Mouse (Mus musculus): ENCODE results near the gene Faiml. TPM values are rescaled to one million over a fixed set of nuclear protein-coding genes. Genes with fewer than 3 reads are reported as not detected.

The Faiml gene
- polyA plus RNA-seq (2015; fragmentation: Nextera tagmentation; extraction: Ambion mirVana), result not detected in 2 replicates

DNA sequence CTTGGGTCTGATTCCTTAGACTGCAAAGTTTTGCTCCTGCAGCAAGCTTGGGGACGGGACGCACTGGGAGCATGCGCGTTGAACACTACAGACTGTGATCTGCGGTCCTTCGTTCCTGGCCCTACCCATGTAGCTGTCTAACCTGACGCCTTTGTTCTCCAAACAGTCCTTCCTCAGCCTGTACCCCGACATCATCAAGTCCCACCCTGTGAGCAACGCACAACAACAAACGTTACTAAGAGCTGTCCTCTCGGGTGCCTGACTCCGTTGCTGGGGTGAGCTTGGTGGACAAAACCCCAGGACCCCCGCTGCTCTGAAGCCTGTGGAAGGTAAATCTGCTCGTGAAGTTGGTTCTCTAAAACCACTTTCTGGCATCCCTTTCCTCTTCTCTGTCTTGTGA lies at the start of gene Faiml:
Faiml (minus strand) TSS at position 101 of the 400 bp plus-strand sequence.
- no peaks in the 10 kb centered on the region for H3K27me3 ChIP-seq
- no peak for ATAC-seq (ENCODE audit: low FRiP score)
- H3K9me3 ChIP-seq, result no peaks in the 10 kb centered on the region
- H3K4me2 ChIP-seq, result no peak within 1 kb of the TSS
- no peak within 1 kb of the TSS for H3K4me3 ChIP-seq
- H3K4me1 ChIP-seq (replicated peaks), result no peaks in the 10 kb centered on the region; the same call in 1 of the 2 replicates
- no peak within 1 kb of the TSS for H3K9ac ChIP-seq
- 85% methylated on average over 14 of the region's 14 CpGs for WGBS
- H3K36me3 ChIP-seq, result no peaks in the 10 kb centered on the region
- no peak within 1 kb of the TSS for H3K27ac ChIP-seq

GRCm38 (mm10) chr9:99258891-99259290 lies 21.9 kb upstream of the Faiml start:
- Histone ChIP-seq H3K4me1 (replicated peaks) (no peaks in the 10 kb centered on the region), H3K27me3 (no peaks in the 10 kb centered on the region), H3K9me3 (no peaks in the 10 kb centered on the region), H3K9ac (no peak overlapping the region), H3K36me3 (peaks cover 88% of the 10 kb centered on the region), H3K4me3 (no peak overlapping the region), H3K27ac (no peak overlapping the region), H3K4me2 (no peak overlapping the region)
- ATAC-seq (ENCODE audit: low FRiP score), result no peak
- 83% methylated on average over 5 of the region's 5 CpGs for WGBS

DNA sequence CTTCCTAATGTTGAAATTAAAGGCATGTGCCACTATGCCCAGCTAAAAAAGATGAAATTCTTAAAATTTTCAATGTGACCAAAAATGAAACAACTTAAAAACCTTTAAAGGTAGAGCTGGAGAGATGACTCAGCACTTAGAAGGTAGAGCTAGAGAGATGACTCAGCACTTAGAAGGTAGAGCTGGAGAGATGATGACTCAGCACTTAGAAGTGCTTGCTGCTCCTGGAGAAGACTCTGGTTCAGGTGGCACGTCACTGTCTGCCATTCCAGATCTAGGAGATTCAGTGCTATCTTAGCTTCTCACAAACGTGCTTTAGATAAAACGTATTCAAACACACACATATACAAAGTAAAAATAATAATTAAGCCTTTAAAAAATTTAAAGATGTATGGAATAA lies 19.8 kb upstream of the Faiml start:
- Histone ChIP-seq H3K27me3 (no peaks in the 10 kb centered on the region), H3K4me1 (replicated peaks) (no peaks in the 10 kb centered on the region), H3K9me3 (no peaks in the 10 kb centered on the region), H3K4me3 (no peak overlapping the region), H3K4me2 (no peak overlapping the region), H3K36me3 (peaks cover 70% of the 10 kb centered on the region), H3K27ac (no peak overlapping the region), H3K9ac (no peak overlapping the region)
- 93% methylated on average over 3 of the region's 3 CpGs for WGBS
- no peak for ATAC-seq (ENCODE audit: low FRiP score)

GRCm38 (mm10) chr9:99256206-99256605 lies 19.2 kb upstream of the Faiml start:
- no peak for ATAC-seq (ENCODE audit: low FRiP score)
- H3K4me1 ChIP-seq (replicated peaks), result no peaks in the 10 kb centered on the region
- no peaks in the 10 kb centered on the region for H3K27me3 ChIP-seq
- H3K9ac ChIP-seq, result no peak overlapping the region
- no peak overlapping the region for H3K4me2 ChIP-seq
- peaks cover 71% of the 10 kb centered on the region for H3K36me3 ChIP-seq
- 100% methylated on average over 1 of the region's 1 CpGs for WGBS
- H3K4me3 ChIP-seq, result no peak overlapping the region
- no peak overlapping the region for H3K27ac ChIP-seq
- no peaks in the 10 kb centered on the region for H3K9me3 ChIP-seq

DNA sequence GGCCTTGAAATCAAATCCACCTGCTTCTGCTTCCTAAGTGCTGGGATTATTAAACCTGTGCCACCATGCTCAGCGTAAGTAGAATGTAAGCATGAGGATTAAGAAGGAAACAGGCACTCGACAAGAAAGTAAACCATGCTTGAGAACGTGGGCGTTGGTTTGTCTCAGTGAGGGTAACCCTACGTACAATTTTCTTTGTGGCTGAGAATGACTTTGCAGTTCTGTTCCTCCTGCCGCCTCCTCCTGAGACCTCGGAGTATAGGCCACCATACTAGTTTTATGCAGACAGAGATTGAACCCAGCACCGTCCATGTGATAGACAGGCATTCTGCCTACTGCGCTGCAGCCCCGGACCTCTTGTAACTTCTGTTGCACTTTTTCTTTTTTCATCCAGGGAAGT lies 16.8 kb upstream of the Faiml start:
- H3K36me3 ChIP-seq, result peaks cover 61% of the 10 kb centered on the region
- H3K4me3 ChIP-seq, result no peak overlapping the region
- WGBS, result 94% methylated on average over 10 of the region's 10 CpGs

GRCm38 (mm10) chr9:99248906-99249305 lies 11.9 kb upstream of the Faiml start:
- no peak for ATAC-seq (ENCODE audit: low FRiP score)
- Histone ChIP-seq H3K27me3 (no peaks in the 10 kb centered on the region), H3K4me1 (replicated peaks) (peaks cover 33% of the 10 kb centered on the region), H3K4me3 (no peak overlapping the region), H3K36me3 (peaks cover 39% of the 10 kb centered on the region), H3K9me3 (no peaks in the 10 kb centered on the region), H3K9ac (no peak overlapping the region), H3K4me2 (no peak overlapping the region), H3K27ac (no peak overlapping the region)
- WGBS, result 95% methylated on average over 4 of the region's 4 CpGs

More for the DNA sequence above, 16.8 kb upstream of the Faiml start:
- Histone ChIP-seq H3K9ac (no peak overlapping the region), H3K27me3 (no peaks in the 10 kb centered on the region), H3K4me2 (no peak overlapping the region), H3K9me3 (no peaks in the 10 kb centered on the region), H3K27ac (no peak overlapping the region), H3K4me1 (replicated peaks) (no peaks in the 10 kb centered on the region)
- no peak for ATAC-seq (ENCODE audit: low FRiP score)

- H3K27ac ChIP-seq, result no peak overlapping the region
- no peak overlapping the region for H3K4me2 ChIP-seq
- 56% methylated on average over 8 of the region's 8 CpGs for WGBS
- peaks cover 34% of the 10 kb centered on the region for H3K4me1 ChIP-seq (replicated peaks)
- H3K27me3 ChIP-seq, result no peaks in the 10 kb centered on the region
- H3K9me3 ChIP-seq, result no peaks in the 10 kb centered on the region
- H3K36me3 ChIP-seq, result peaks cover 37% of the 10 kb centered on the region
- H3K9ac ChIP-seq, result no peak overlapping the region
- H3K4me3 ChIP-seq, result no peak overlapping the region
- no peak for ATAC-seq (ENCODE audit: low FRiP score)
Observed at GRCm38 (mm10) chr9:99248304-99248703, 11.3 kb upstream of the Faiml start.

DNA sequence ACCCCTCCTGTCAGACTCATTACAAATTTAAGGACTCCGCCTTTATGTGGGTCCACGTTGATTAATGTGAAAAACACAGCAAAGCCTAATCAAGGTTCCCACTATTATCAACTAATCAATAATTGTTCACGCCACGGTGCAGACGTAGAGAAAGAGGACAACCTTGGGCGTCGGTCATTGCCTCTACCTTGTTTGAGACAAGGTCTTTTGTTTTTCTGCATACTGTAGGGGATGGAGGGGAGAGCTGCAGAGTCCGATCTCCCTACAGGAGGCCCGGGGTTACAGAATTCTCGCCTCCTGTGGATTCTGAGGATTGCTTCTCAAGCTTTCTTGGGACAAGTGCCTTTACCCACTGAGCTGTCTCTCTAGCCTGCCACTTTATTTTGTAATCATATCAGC lies 6.9 kb upstream of the Faiml start:
- H3K4me3 ChIP-seq, result peak overlapping the region; percentile 83
- peaks cover 42% of the 10 kb centered on the region for H3K4me1 ChIP-seq (replicated peaks)
- no peaks in the 10 kb centered on the region for H3K9me3 ChIP-seq
- peak overlapping the region; percentile 92 for H3K27ac ChIP-seq
- 2% methylated on average over 10 of the region's 10 CpGs for WGBS
- no peaks in the 10 kb centered on the region for H3K27me3 ChIP-seq
- peak overlapping the region; percentile 86 for H3K9ac ChIP-seq
- peak overlapping the region; percentile 66 for H3K4me2 ChIP-seq
- peaks cover 23% of the 10 kb centered on the region for H3K36me3 ChIP-seq
- ATAC-seq (ENCODE audit: low FRiP score), result peak; percentile 55

GRCm38 (mm10) chr9:99243190-99243894 lies 6.3 kb upstream of the Faiml start, which contains the start of gene Cep70:
Cep70 (plus strand) TSS chr9:99243367.
- no peaks in the 10 kb centered on the region for H3K27me3 ChIP-seq
- H3K36me3 ChIP-seq, result peaks cover 19% of the 10 kb centered on the region
- ATAC-seq (ENCODE audit: low FRiP score), result peak; percentile 94
- peak within 1 kb of the TSS; percentile 86 for H3K9ac ChIP-seq
- under 1% methylated on average over 66 of the region's 66 CpGs for WGBS
- peak within 1 kb of the TSS; percentile 66 for H3K4me2 ChIP-seq
- peak within 1 kb of the TSS; percentile 92 for H3K27ac ChIP-seq
- H3K4me1 ChIP-seq (replicated peaks), result peaks cover 40% of the 10 kb centered on the region
- H3K4me3 ChIP-seq, result peak within 1 kb of the TSS; percentile 83
- H3K9me3 ChIP-seq, result no peaks in the 10 kb centered on the region

DNA sequence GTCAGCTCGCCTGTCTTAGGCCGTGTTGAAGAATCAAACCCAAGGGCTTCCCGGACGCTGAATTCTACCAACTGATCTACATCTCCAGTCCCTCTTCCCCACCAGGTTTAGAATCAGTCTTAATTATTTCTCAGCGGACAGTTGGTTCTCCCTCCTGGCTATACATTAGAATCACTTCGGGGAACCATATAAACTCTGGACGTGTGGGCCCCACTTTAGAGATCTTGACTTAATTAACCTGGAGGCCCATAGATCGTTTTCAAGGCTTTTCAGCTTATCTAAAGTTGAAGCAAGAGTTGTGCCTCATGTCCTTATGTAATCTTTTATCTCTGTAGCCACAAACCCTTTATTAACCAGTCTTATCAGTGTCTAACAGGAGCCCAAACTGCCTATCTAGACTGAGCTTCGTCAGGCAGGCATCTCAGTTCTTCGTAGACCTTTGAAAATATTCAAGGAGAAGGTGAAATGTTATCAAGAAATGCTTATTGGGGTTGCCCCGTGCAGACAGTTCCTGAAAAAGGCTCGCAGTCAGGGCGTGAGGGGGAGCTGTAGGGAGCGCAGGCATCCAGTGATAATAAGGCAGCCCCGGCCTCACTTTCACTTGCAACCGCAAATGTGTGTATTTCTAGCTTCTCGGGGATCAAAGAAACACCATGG lies 5.6 kb upstream of the Faiml start:
- Histone ChIP-seq H3K27ac (peak overlapping the region; percentile 92; the same call in 1 of the 2 replicates), H3K9ac (peak overlapping the region; percentile 86), H3K9me3 (no peaks in the 10 kb centered on the region), H3K36me3 (peaks cover 13% of the 10 kb centered on the region), H3K27me3 (no peaks in the 10 kb centered on the region), H3K4me1 (replicated peaks) (peaks cover 37% of the 10 kb centered on the region), H3K4me2 (peak overlapping the region; percentile 66), H3K4me3 (peak overlapping the region; percentile 83)
- WGBS, result 9% methylated on average over 17 of the region's 17 CpGs
- ATAC-seq (ENCODE audit: low FRiP score), result peak; percentile 73

- Histone ChIP-seq H3K36me3 (peaks cover 7% of the 10 kb centered on the region), H3K27ac (no peak overlapping the region), H3K27me3 (no peaks in the 10 kb centered on the region), H3K9me3 (no peaks in the 10 kb centered on the region), H3K4me2 (peak overlapping the region; percentile 66), H3K4me3 (no peak overlapping the region), H3K4me1 (replicated peaks) (peaks cover 32% of the 10 kb centered on the region), H3K9ac (no peak overlapping the region)
- ATAC-seq (ENCODE audit: low FRiP score), result no peak
- WGBS, result 2% methylated on average over 7 of the region's 7 CpGs
Observed at GRCm38 (mm10) chr9:99242035-99242434, 5.0 kb upstream of the Faiml start.

GRCm38 (mm10) chr9:99240571-99240970 lies 3.5 kb upstream of the Faiml start:
- 79% methylated on average over 5 of the region's 5 CpGs for WGBS
- peaks cover 22% of the 10 kb centered on the region for H3K4me1 ChIP-seq (replicated peaks)

More at GRCm38 (mm10) chr9:99240571-99240970, 3.5 kb upstream of the Faiml start:
- H3K27me3 ChIP-seq, result no peaks in the 10 kb centered on the region
- no peak overlapping the region for H3K4me3 ChIP-seq
- no peak for ATAC-seq (ENCODE audit: low FRiP score)
- no peak overlapping the region for H3K9ac ChIP-seq
- H3K27ac ChIP-seq, result no peak overlapping the region
- no peak overlapping the region for H3K4me2 ChIP-seq
- H3K36me3 ChIP-seq, result no peaks in the 10 kb centered on the region
- H3K9me3 ChIP-seq, result no peaks in the 10 kb centered on the region

All from hindbrain, embryonic 13.5 days (tissue).